In genomic region chr5:122291553-122292339, GRCm38 (mm10) we compare ENCODE assay signal across 12 mouse cellular contexts. TPM values are rescaled to one million over a fixed set of nuclear protein-coding genes. Genes with fewer than 3 reads are reported as not detected.
DNase-seq lines count a peak whose midpoint lies in the region; ATAC-seq and TF ChIP-seq lines count a peak whose summit lies in the region.
"Had no signal": no experiment of that assay in that cellular context is flagged by ENCODE, and none has a peak within 500 bp of the region (broad histone marks: within the 10 kb centered on the region; RNA-seq: fewer than 3 reads in every experiment).

No protein-coding gene starts in this region.

- H3K4me2 ChIP-seq in lung, embryonic 15.5 days = 0 out of 2 replicates have a peak overlapping the region, but pooled peaks have one; percentile 21
- H3K4me2 ChIP-seq: midbrain, embryonic 15.5 days had no signal

- peak overlapping the region; percentile 77 for H3K27ac ChIP-seq in kidney, adult 2 months (ENCODE audit: insufficient read depth, low read depth, low read length)
- H3K27ac ChIP-seq in lung, embryonic 15.5 days = peak overlapping the region; percentile 79
- H3K27ac ChIP-seq: midbrain, embryonic 15.5 days had no signal

- TF ChIP-seq CTCF in kidney, adult 2 months (conservative IDR thresholded peaks at IDR 0.05; ENCODE audit: insufficient read depth, insufficient read length, low read depth, low read length) = no peak
- no peak for TF ChIP-seq CTCF in E14TG2a.4 (conservative IDR thresholded peaks at IDR 0.05; ENCODE audit: low read length)

- H3K36me3 ChIP-seq in kidney, adult 2 months (ENCODE audit: control insufficient read depth, insufficient read depth, low read length) = no peaks in the 10 kb centered on the region
- peaks cover 47% of the 10 kb centered on the region for H3K36me3 ChIP-seq in E14TG2a.4 (ENCODE audit: insufficient read depth, low read length)
- no peaks in the 10 kb centered on the region; the same call in 1 of the 2 replicates for H3K36me3 ChIP-seq in lung, embryonic 15.5 days
- H3K36me3 ChIP-seq: midbrain, embryonic 15.5 days had no signal

- peak; percentile 63 for DNase-seq in kidney, adult 2 months
- DNase-seq in kidney, postnatal 10 days = no peak
- peak; percentile 38 for DNase-seq in T-cell, adult 2 months (ENCODE audit: low spot score)
- DNase-seq in embryo, embryonic 9.5 days (ENCODE audit: extremely low spot score) = no peak
- no peak for DNase-seq in frontal cortex, postnatal 36 days (ENCODE audit: low spot score in 2 of 2)
- DNase-seq: adrenal gland, postnatal 25 days; cerebellum, adult 9-10 months; gastrocnemius, postnatal 10 days; kidney, adult 11 months had no signal

- no peak overlapping the region for H3K9ac ChIP-seq in lung, embryonic 15.5 days
- H3K9ac ChIP-seq: midbrain, embryonic 15.5 days had no signal

- no peak for ATAC-seq in lung, embryonic 15.5 days (ENCODE audit: borderline replicate concordance, extremely low read depth, low FRiP score, low TSS enrichment)
- ATAC-seq: midbrain, embryonic 15.5 days had no signal

- H3K27me3 ChIP-seq in kidney, adult 2 months (replicated peaks; ENCODE audit: control insufficient read depth, insufficient read depth, low read length) = no peaks in the 10 kb centered on the region
- H3K27me3 ChIP-seq in E14TG2a.4 (ENCODE audit: insufficient read depth, low read length) = no peaks in the 10 kb centered on the region
- no peaks in the 10 kb centered on the region for H3K27me3 ChIP-seq in lung, embryonic 15.5 days
- H3K27me3 ChIP-seq: midbrain, embryonic 15.5 days had no signal

- 39% methylated on average over 17 of the region's 17 CpGs for WGBS in kidney, adult 2 months
- 47% methylated on average over 17 of the region's 17 CpGs for WGBS in lung, embryonic 15.5 days

- H3K9me3 ChIP-seq in E14TG2a.4 (ENCODE audit: low read length) = no peaks in the 10 kb centered on the region
- H3K9me3 ChIP-seq in lung, embryonic 15.5 days = no peaks in the 10 kb centered on the region
- H3K9me3 ChIP-seq: midbrain, embryonic 15.5 days had no signal

- peaks cover 55% of the 10 kb centered on the region for H3K4me1 ChIP-seq in kidney, adult 2 months (ENCODE audit: control insufficient read depth, insufficient read depth, low read length)
- peaks cover 86% of the 10 kb centered on the region for H3K4me1 ChIP-seq in E14TG2a.4 (replicated peaks; ENCODE audit: low read depth, low read length)
- H3K4me1 ChIP-seq in lung, embryonic 15.5 days = peaks cover 42% of the 10 kb centered on the region

- TF ChIP-seq POLR2A in kidney, adult 2 months (IDR thresholded peaks at IDR 0.05; ENCODE audit: low read depth, low read length) = no peak

- no peak overlapping the region for H3K4me3 ChIP-seq in kidney, adult 2 months (ENCODE audit: insufficient read depth, low read depth, low read length)
- peak overlapping the region; percentile 1; the same call in 1 of the 2 replicates for H3K4me3 ChIP-seq in E14TG2a.4 (replicated peaks; ENCODE audit: low read length)
- H3K4me3 ChIP-seq in lung, embryonic 15.5 days = no peak overlapping the region
- H3K4me3 ChIP-seq: midbrain, embryonic 15.5 days had no signal

RNA-seq across cellular contexts. Expression of gene Pptc7, which starts 7.6 kb away (rescaled TPM):
- 28.8 and 31.7 TPM in 2 replicates for polyA plus RNA-seq in kidney, adult 2 months (2012; rRNA removed)
- polyA plus RNA-seq in lung, embryonic 15.5 days (2015; fragmentation: Nextera tagmentation; extraction: Ambion mirVana) = 7.6 and 8.7 TPM in 2 replicates

RNA-seq across cellular contexts. Expression of gene Tctn1, which starts 27.5 kb away (rescaled TPM):
- 18.2 and 23.2 TPM in 2 replicates for polyA plus RNA-seq in kidney, adult 2 months (2012; rRNA removed)
- 6.3 and 7.0 TPM in 2 replicates for polyA plus RNA-seq in lung, embryonic 15.5 days (2015; fragmentation: Nextera tagmentation; extraction: Ambion mirVana)

Comparison
In these comparisons a context has a peak if more than half of its experiments do, and no peak if none do; other contexts are left out.
1. DNase-seq: peak in kidney, adult 2 months (single experiment) and T-cell, adult 2 months (single experiment); none in kidney, postnatal 10 days (single experiment), embryo, embryonic 9.5 days (single experiment) and frontal cortex, postnatal 36 days (0 of 2).